Comparison of ENCODE assay signal across 33 mouse cellular contexts in genomic region chr6:6182191-6182590, GRCm38 (mm10).
"Had no signal": no experiment of that assay in that cellular context is flagged by ENCODE, and none has a peak within 500 bp of the region (broad histone marks: within the 10 kb centered on the region; RNA-seq: fewer than 3 reads in every experiment).

No protein-coding gene starts in this region.

- H3K4me2 ChIP-seq: limb, embryonic 12.5 days; limb, embryonic 13.5 days; limb, embryonic 15.5 days; liver, embryonic 11.5 days; liver, embryonic 12.5 days; liver, embryonic 13.5 days; liver, embryonic 15.5 days; lung, embryonic 14.5 days; lung, embryonic 15.5 days; midbrain, embryonic 11.5 days; midbrain, embryonic 12.5 days; midbrain, embryonic 13.5 days; midbrain, embryonic 15.5 days; neural tube, embryonic 12.5 days; neural tube, embryonic 13.5 days had no signal

- H3K4me3 ChIP-seq: limb, embryonic 10.5 days; limb, embryonic 12.5 days; limb, embryonic 13.5 days; limb, embryonic 15.5 days; liver, embryonic 12.5 days; liver, embryonic 13.5 days; liver, embryonic 15.5 days; lung, embryonic 15.5 days; megakaryocyte, embryonic 14.5 days; midbrain, embryonic 10.5 days; midbrain, embryonic 12.5 days; midbrain, embryonic 13.5 days; midbrain, embryonic 15.5 days; myocyte; neural tube, embryonic 12.5 days; neural tube, embryonic 13.5 days had no signal

- H3K9ac ChIP-seq: limb, embryonic 12.5 days; limb, embryonic 13.5 days; limb, embryonic 15.5 days; liver, embryonic 12.5 days; liver, embryonic 13.5 days; liver, embryonic 14.5 days; liver, embryonic 15.5 days; liver, postnatal 0 days; lung, embryonic 14.5 days; lung, embryonic 15.5 days; midbrain, embryonic 12.5 days; midbrain, embryonic 13.5 days; midbrain, embryonic 15.5 days; neural tube, embryonic 12.5 days; neural tube, embryonic 13.5 days had no signal

- H3K9me3 ChIP-seq: limb, embryonic 10.5 days; limb, embryonic 12.5 days; limb, embryonic 13.5 days; limb, embryonic 15.5 days; liver, embryonic 12.5 days; liver, embryonic 13.5 days; liver, embryonic 15.5 days; lung, embryonic 15.5 days; megakaryocyte, embryonic 14.5 days; midbrain, embryonic 10.5 days; midbrain, embryonic 12.5 days; midbrain, embryonic 13.5 days; midbrain, embryonic 15.5 days; neural tube, embryonic 12.5 days; neural tube, embryonic 13.5 days had no signal

- H3K27me3 ChIP-seq: limb, embryonic 12.5 days; limb, embryonic 13.5 days; limb, embryonic 15.5 days; liver, embryonic 12.5 days; liver, embryonic 13.5 days; liver, embryonic 15.5 days; lung, embryonic 15.5 days; megakaryocyte, embryonic 14.5 days; midbrain, embryonic 12.5 days; midbrain, embryonic 13.5 days; midbrain, embryonic 15.5 days; neural tube, embryonic 12.5 days; neural tube, embryonic 13.5 days had no signal

- ATAC-seq: liver, embryonic 12.5 days; liver, postnatal 0 days; lung, postnatal 0 days; midbrain, embryonic 13.5 days; midbrain, embryonic 15.5 days; midbrain, embryonic 16.5 days had no signal

- H3K27ac ChIP-seq: limb, embryonic 10.5 days; limb, embryonic 12.5 days; limb, embryonic 13.5 days; limb, embryonic 15.5 days; liver, embryonic 12.5 days; liver, embryonic 13.5 days; liver, embryonic 14.5 days; liver, embryonic 15.5 days; lung, embryonic 15.5 days; macrophage; midbrain, embryonic 10.5 days; midbrain, embryonic 12.5 days; midbrain, embryonic 13.5 days; midbrain, embryonic 15.5 days; neural tube, embryonic 12.5 days; neural tube, embryonic 13.5 days had no signal

- H3K4me1 ChIP-seq: limb, embryonic 10.5 days; limb, embryonic 12.5 days; limb, embryonic 15.5 days; midbrain, embryonic 12.5 days; midbrain, embryonic 13.5 days; midbrain, embryonic 15.5 days; neural tube, embryonic 12.5 days; neural tube, embryonic 13.5 days had no signal

- H3K36me3 ChIP-seq: limb, embryonic 15.5 days; lung, embryonic 15.5 days; midbrain, embryonic 13.5 days; midbrain, embryonic 15.5 days; neural tube, embryonic 12.5 days; neural tube, embryonic 13.5 days had no signal

- DNase-seq: left cerebral cortex, postnatal 4 days; liver; liver, embryonic 13.5 days; liver, postnatal 0 days; lung, adult 18-20 months; lung, adult 2 months; lung, embryonic 14.5 days; lung, postnatal 10 days; lung, postnatal 14 days; lung, postnatal 36 days; lung, postnatal 4 days; midbrain, embryonic 14.5 days had no signal
